Mouse (Mus musculus) T-cell, adult 2 months (primary cell): ENCODE measurements around the gene 4921539E11Rik.

Experiments
- DNase-seq: peaks from one replicate; pipeline ENCODE4 v3.0.0; 2022; ENCODE audit warnings: low spot score

The 4921539E11Rik gene

GRCm38 (mm10) chr4:103290763-103291162 is at the start of gene 4921539E11Rik:
Gene 4921539E11Rik (minus strand): TSS chr4:103290863.
- DNase-seq = no peak

GRCm38 (mm10) chr4:103335134-103335533 is 44.5 kb upstream of the 4921539E11Rik start:
- DNase-seq = no peak

- no peak for DNase-seq
These were observed 38.7 kb upstream of the 4921539E11Rik start for GRCm38 (mm10) chr4:103329348-103329747.

GRCm38 (mm10) chr4:103326994-103327393 is 36.3 kb upstream of the 4921539E11Rik start:
- no peak for DNase-seq

- DNase-seq = no peak
These were observed 34.2 kb upstream of the 4921539E11Rik start for GRCm38 (mm10) chr4:103324688-103325451.

- no peak for DNase-seq
These were observed 30.8 kb upstream of the 4921539E11Rik start for GRCm38 (mm10) chr4:103321461-103321860.

- DNase-seq = no peak
These were observed 25.2 kb upstream of the 4921539E11Rik start for GRCm38 (mm10) chr4:103315861-103316260.

GRCm38 (mm10) chr4:103314526-103314910 is 23.9 kb upstream of the 4921539E11Rik start:
- no peak for DNase-seq

GRCm38 (mm10) chr4:103313587-103314525 is 23.2 kb upstream of the 4921539E11Rik start, which contains the start of gene Oma1:
Gene Oma1 (plus strand): TSS chr4:103313812.
- peak; percentile 97 for DNase-seq

- no peak for DNase-seq
These were observed 13.2 kb upstream of the 4921539E11Rik start for GRCm38 (mm10) chr4:103303851-103304250.

- DNase-seq = no peak
These were observed 8.7 kb upstream of the 4921539E11Rik start for GRCm38 (mm10) chr4:103299342-103299741.

GRCm38 (mm10) chr4:103288342-103288741 is 2.3 kb downstream of the 4921539E11Rik start:
- DNase-seq = no peak

GRCm38 (mm10) chr4:103273021-103273420 is 17.6 kb downstream of the 4921539E11Rik start:
- DNase-seq = no peak

GRCm38 (mm10) chr4:103269336-103269735 is 21.3 kb downstream of the 4921539E11Rik start:
- no peak for DNase-seq

- DNase-seq = no peak
These were observed 25.5 kb downstream of the 4921539E11Rik start for GRCm38 (mm10) chr4:103265166-103265565.

GRCm38 (mm10) chr4:103263812-103264396 is 26.8 kb downstream of the 4921539E11Rik start:
- DNase-seq = no peak

- no peak for DNase-seq
These were observed 27.3 kb downstream of the 4921539E11Rik start for GRCm38 (mm10) chr4:103263378-103263777.

GRCm38 (mm10) chr4:103258817-103259216 is 31.8 kb downstream of the 4921539E11Rik start:
- no peak for DNase-seq

GRCm38 (mm10) chr4:103253846-103254245 is 36.8 kb downstream of the 4921539E11Rik start:
- DNase-seq = no peak

GRCm38 (mm10) chr4:103249436-103250085 is 41.1 kb downstream of the 4921539E11Rik start:
- DNase-seq = no peak

- no peak for DNase-seq
These were observed 42.9 kb downstream of the 4921539E11Rik start for GRCm38 (mm10) chr4:103247813-103248212.

- DNase-seq = no peak
These were observed 43.4 kb downstream of the 4921539E11Rik start for GRCm38 (mm10) chr4:103247249-103247648.
